Mouse (Mus musculus) liver, embryonic 16.5 days (tissue): Measurements from ENCODE around the gene Gm7347. TPM values are rescaled to one million over a fixed set of nuclear protein-coding genes. Genes with fewer than 3 reads are reported as not detected.
"Not testable (repeated sequence)": the region's sequence is repeated elsewhere in the genome, so short reads cannot be mapped to it uniquely, and the experiment has no call there.

Experiments used
- ATAC-seq: fragments of 200-750 bp; cut with Nextera tagmentation; 2 replicates; pipeline ENCODE4 v1.8.0; 2017; ENCODE audit warnings: low read depth, mild to moderate bottlenecking, moderate number of reproducible peaks, moderate library complexity
- H3K27ac ChIP-seq: fragments of 300-500 bp; sonication (generic); 2 replicates; pipeline ENCODE4 v1.5.1; 2014; ENCODE audit warnings: mild to moderate bottlenecking, low read length
- H3K27me3 ChIP-seq: fragments of 300-500 bp; sonication (generic); 2 replicates; pipeline ENCODE4 v1.6.1; 2014; ENCODE audit warnings: low read depth, low read length, mixed read lengths; ENCODE audit not compliant: control insufficient read depth, insufficient read depth
- H3K36me3 ChIP-seq: fragments of 300-500 bp; sonication (generic); 2 replicates; pipeline ENCODE4 v1.6.1; 2014; ENCODE audit warnings: mild to moderate bottlenecking; ENCODE audit not compliant: control insufficient read depth, insufficient read depth
- H3K4me1 ChIP-seq: fragments of 300-500 bp; sonication (generic); 2 replicates; pipeline ENCODE4 v1.6.1; 2014; ENCODE audit warnings: low read depth, low read length, mixed read lengths; ENCODE audit not compliant: control insufficient read depth
- H3K4me2 ChIP-seq: fragments of 300-500 bp; sonication (generic); 2 replicates; pipeline ENCODE4 v1.6.1; 2014; ENCODE audit warnings: low read depth, low read length, mixed read lengths
- H3K4me3 ChIP-seq: fragments of 300-500 bp; sonication (generic); 2 replicates; pipeline ENCODE4 v1.5.1; 2014; ENCODE audit warnings: low read depth, mild to moderate bottlenecking, low read length
- H3K9ac ChIP-seq: fragments of 300-500 bp; sonication (generic); 2 replicates; pipeline ENCODE4 v1.6.1; 2014; ENCODE audit warnings: low read depth, low read length
- H3K9me3 ChIP-seq: fragments of 300-500 bp; sonication (generic); replicated peaks from 2 replicates; pipeline ENCODE4 v1.6.1; 2016; ENCODE audit warnings: low read length; ENCODE audit not compliant: control insufficient read depth
- WGBS: fragments of 180-500 bp; shearing (Covaris S2); extraction: QIAGEN DNeasy Blood & Tissue Kit; methylation state at CpG from one replicate; pipeline ENCODE4 v1.1.7; 2014; ENCODE audit not compliant: insufficient replicate concordance; 5-methylcytosine and 5-hydroxymethylcytosine counted together
- polyA plus RNA-seq: library from polyadenylated mRNA; unstranded; fragments of >200 nt; fragmentation: Nextera tagmentation; extraction: Ambion mirVana; gene quantifications from 2 replicates; pipeline ENCODE4 v1.2.1, GENCODE M21; 2015

Gene Gm7347
- polyA plus RNA-seq, 1 experiment from 2014 or later: not detected

DNA sequence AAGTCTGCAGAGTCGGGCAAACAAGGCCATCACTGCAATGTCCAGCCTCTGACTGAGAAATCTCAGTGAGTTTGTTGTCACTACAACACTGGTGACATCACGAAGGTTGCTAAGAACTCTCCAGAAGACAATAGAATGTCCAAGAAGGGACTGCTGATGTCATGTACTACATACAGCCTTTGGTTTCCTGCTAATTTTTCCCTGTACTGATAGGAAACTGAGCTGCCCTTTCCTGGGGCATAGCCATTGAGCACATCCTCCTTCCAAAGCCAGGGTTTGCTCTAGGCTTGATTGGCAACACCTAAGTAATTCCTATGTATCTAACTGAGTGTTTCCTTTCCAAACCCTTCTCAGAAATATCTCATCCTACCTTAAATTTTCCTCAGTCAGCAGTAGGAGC lies 53.7 kb downstream of the Gm7347 start, which contains the start of gene Gm1979:
TSS of gene Gm1979 (minus strand) at position 101 of the 400 bp plus-strand sequence.
- 58% methylated on average over 1 of the region's 2 CpGs for WGBS
- not testable (repeated sequence) for H3K27ac ChIP-seq, H3K9ac ChIP-seq, H3K9me3 ChIP-seq, H3K36me3 ChIP-seq, H3K4me3 ChIP-seq, H3K27me3 ChIP-seq, H3K4me1 ChIP-seq, H3K4me2 ChIP-seq, ATAC-seq

Other genes starting within 250 kb of the Gm7347 start
- gene Gm21663, start 116.2 kb downstream of the Gm7347 start, polyA plus RNA-seq: not detected in 2 replicates
- gene Gm21671, start 104.2 kb downstream of the Gm7347 start, polyA plus RNA-seq: not detected in 2 replicates
- not detected in 2 replicates for gene Gm21680, start 85.9 kb downstream of the Gm7347 start, polyA plus RNA-seq
- not detected in 2 replicates for gene Gm21698, start 69.9 kb downstream of the Gm7347 start, polyA plus RNA-seq
- gene Gm1979, start 53.8 kb downstream of the Gm7347 start, polyA plus RNA-seq: not detected in 2 replicates
- not detected in 2 replicates for gene Gm5862, start 35.7 kb downstream of the Gm7347 start, polyA plus RNA-seq
- not detected in 2 replicates for gene Speer4a, start 19.0 kb downstream of the Gm7347 start, polyA plus RNA-seq
- not detected in 2 replicates for gene Gm10471, start 30.7 kb upstream of the Gm7347 start, polyA plus RNA-seq
- not detected in 2 replicates for gene 5031410I06Rik, start 46.8 kb upstream of the Gm7347 start, polyA plus RNA-seq
- gene Gm10220, start 62.8 kb upstream of the Gm7347 start, polyA plus RNA-seq: not detected in 2 replicates
- not detected in 2 replicates for gene Gm7361, start 199.1 kb upstream of the Gm7347 start, polyA plus RNA-seq